Mouse (Mus musculus): ENCODE results near the gene Gm11114.

The Gm11114 gene

GRCm38 (mm10) chr9:85357154-85357860 lies 44.7 kb downstream of the Gm11114 start:
- DNase-seq (ENCODE audit: low read depth): no peak
